Mouse (Mus musculus): ENCODE data around the gene Cmtm7. TPM values are rescaled to one million over a fixed set of nuclear protein-coding genes. Genes with fewer than 3 reads are reported as not detected.

Gene Cmtm7
- polyA plus RNA-seq (2012): 0.53 and 0.61 TPM in 2 replicates

DNA sequence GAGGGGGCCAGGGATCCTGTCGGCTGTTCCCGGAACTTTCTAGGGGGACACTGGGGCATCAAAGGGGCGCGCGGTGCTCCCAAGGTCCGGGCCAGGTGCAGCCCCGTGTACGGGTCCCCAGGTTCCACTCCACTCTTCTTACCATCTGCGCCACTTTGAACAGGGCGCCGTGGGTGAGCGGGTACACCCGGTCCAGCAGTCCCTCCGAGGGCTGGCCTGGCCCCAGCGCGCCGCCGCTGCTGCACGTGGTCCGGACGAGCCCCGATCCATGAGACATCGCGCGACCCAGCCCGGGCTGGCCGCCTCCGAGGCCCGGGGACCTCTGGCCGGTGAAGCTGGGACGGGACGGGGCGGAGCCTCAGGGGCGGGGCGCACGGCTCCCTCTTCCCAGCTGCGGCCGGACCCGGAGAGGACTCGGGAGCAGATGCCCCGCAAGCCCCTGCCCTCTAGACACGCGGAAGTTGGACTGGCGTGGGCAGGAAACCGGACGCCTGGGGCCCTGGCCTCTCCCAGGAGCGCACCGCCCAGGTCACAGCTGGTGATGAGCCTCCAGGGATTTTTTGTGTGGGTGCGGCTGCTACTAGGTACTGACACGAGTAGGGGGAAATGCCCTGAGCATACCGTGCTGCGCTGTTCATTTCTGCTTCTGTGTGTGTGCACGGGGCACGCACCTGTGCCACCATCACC is at the start of gene Cmtm7:
Gene Cmtm7, minus strand, starts transcription at position 331 of the 687 bp plus-strand sequence.
- Histone ChIP-seq H3K9me3 (ENCODE audit: control insufficient read depth, low read length) (no peaks in the 10 kb centered on the region; the same call in 1 of the 2 replicates), H3K4me3 (replicated peaks) (peak within 1 kb of the TSS; percentile 56), H3K4me1 (ENCODE audit: control insufficient read depth) (peaks cover 17% of the 10 kb centered on the region), H3K27me3 (ENCODE audit: control insufficient read depth) (peaks cover 48% of the 10 kb centered on the region), H3K36me3 (ENCODE audit: control insufficient read depth) (no peaks in the 10 kb centered on the region)
- no peak for TF ChIP-seq GATA1 (IDR thresholded peaks at IDR 0.05; ENCODE audit: low read length)
- no peak for TF ChIP-seq TAL1 (IDR thresholded peaks at IDR 0.05; ENCODE audit: low read length)

DNA sequence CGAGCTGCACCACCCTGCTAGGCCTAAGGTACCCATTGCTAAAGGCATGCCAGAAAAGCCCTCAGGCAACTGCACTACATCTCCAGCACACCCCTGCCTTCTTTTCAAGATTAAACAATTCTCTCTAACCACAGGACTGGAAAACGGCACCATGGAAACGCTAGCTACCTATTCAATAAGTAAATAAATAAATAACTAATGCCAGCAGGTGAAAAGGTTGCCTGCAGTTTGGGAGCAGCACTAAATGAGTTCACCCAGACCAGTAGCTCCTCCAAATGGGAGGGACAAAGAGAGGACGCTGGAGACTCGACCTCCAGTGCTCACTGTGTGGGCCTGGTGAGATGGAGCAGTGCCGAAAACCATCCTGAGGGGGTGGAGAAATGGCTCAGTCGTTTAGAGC is 48.7 kb upstream of the Cmtm7 start:
- no peaks in the 10 kb centered on the region for H3K9me3 ChIP-seq (ENCODE audit: control insufficient read depth, low read length)

DNA sequence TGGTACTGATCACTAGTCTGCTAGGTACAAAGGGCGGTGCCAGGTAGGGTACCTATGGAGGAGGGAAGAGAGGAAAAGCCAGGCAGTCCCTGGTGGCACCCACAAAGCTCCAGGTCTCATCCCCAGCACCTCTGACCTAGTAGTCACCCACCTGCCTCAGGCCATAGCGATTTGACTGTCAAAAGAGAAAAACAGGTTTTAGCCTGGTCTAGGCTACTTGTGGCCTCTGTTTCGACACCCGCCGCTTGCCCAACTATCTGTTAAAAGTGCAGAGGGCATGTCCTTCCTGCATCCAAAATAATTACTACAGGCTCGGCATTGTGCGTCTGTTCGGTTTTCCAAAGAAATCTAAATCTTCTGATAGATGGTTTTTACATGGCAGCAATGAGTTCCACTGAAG is 48.0 kb upstream of the Cmtm7 start:
- Histone ChIP-seq H3K4me1 (ENCODE audit: control insufficient read depth) (no peaks in the 10 kb centered on the region), H3K9me3 (ENCODE audit: control insufficient read depth, low read length) (no peaks in the 10 kb centered on the region), H3K27me3 (ENCODE audit: control insufficient read depth) (no peaks in the 10 kb centered on the region), H3K36me3 (ENCODE audit: control insufficient read depth) (no peaks in the 10 kb centered on the region), H3K4me3 (replicated peaks) (no peak overlapping the region)
- TF ChIP-seq GATA1 (IDR thresholded peaks at IDR 0.05; ENCODE audit: low read length): no peak
- TF ChIP-seq TAL1 (IDR thresholded peaks at IDR 0.05; ENCODE audit: low read length): no peak

More for the DNA sequence above, 48.7 kb upstream of the Cmtm7 start:
- no peak for TF ChIP-seq TAL1 (IDR thresholded peaks at IDR 0.05; ENCODE audit: low read length)
- TF ChIP-seq GATA1 (IDR thresholded peaks at IDR 0.05; ENCODE audit: low read length): no peak
- no peaks in the 10 kb centered on the region for H3K36me3 ChIP-seq (ENCODE audit: control insufficient read depth)
- no peaks in the 10 kb centered on the region for H3K27me3 ChIP-seq (ENCODE audit: control insufficient read depth)
- H3K4me3 ChIP-seq (replicated peaks): no peak overlapping the region
- no peaks in the 10 kb centered on the region for H3K4me1 ChIP-seq (ENCODE audit: control insufficient read depth)

DNA sequence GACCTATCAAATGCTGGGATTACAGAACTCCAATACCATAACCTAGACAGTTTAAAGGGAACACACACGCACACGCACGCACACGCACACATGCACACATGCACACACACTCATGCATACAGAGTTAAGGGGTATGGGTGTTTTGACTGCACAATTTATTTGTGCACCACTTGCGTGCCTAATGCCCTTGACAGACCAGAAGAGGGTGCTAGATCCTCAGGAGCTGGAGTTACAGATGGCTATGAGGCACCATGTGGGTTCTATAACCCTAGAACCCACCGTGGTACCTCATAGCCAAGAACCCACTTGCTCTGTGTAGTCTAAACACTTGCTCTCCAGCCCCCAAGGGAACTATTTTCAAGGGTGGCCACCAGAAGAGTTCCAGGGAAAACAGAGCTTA is 46.7 kb upstream of the Cmtm7 start:
- no peaks in the 10 kb centered on the region for H3K4me1 ChIP-seq (ENCODE audit: control insufficient read depth)
- TF ChIP-seq GATA1 (IDR thresholded peaks at IDR 0.05; ENCODE audit: low read length) (no peak), TAL1 (IDR thresholded peaks at IDR 0.05; ENCODE audit: low read length) (no peak)

DNA sequence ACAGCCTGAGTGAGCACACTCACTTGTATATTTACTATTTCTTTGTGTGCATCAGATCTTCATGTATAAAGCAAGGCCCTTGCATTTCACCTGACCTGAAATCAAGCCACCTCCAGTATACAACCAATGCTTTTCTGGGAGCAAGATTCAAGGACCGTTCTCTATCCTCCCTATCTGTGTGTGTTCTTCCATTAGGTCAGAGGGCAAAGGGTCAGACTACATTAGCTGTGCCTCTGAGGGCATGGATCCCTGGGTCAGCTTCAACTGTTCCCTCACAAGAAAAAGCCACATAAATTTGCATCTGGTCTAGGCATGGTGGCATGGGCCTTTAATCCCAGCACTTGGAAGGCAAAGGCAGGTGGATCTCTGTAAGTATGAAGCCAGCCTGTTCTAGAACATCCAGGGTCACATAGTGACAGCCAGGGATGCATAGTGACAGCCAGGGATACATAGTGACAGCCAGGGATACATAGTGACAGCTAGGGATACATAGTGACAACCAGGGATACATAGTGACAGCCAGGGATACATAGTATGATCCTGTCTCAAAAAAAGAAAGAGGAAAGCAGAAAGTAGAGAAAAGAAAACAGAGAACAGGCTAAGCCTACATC is 45.7 kb upstream of the Cmtm7 start:
- no peaks in the 10 kb centered on the region for H3K9me3 ChIP-seq (ENCODE audit: control insufficient read depth, low read length)
- TF ChIP-seq TAL1 (IDR thresholded peaks at IDR 0.05; ENCODE audit: low read length) (no peak), GATA1 (IDR thresholded peaks at IDR 0.05; ENCODE audit: low read length) (no peak)
- no peaks in the 10 kb centered on the region for H3K36me3 ChIP-seq (ENCODE audit: control insufficient read depth)
- no peak overlapping the region for H3K4me3 ChIP-seq (replicated peaks)
- H3K4me1 ChIP-seq (ENCODE audit: control insufficient read depth): no peaks in the 10 kb centered on the region
- H3K27me3 ChIP-seq (ENCODE audit: control insufficient read depth): no peaks in the 10 kb centered on the region

More for the DNA sequence above, 46.7 kb upstream of the Cmtm7 start:
- no peaks in the 10 kb centered on the region for H3K27me3 ChIP-seq (ENCODE audit: control insufficient read depth)
- H3K36me3 ChIP-seq (ENCODE audit: control insufficient read depth): no peaks in the 10 kb centered on the region
- H3K4me3 ChIP-seq (replicated peaks): no peak overlapping the region
- H3K9me3 ChIP-seq (ENCODE audit: control insufficient read depth, low read length): no peaks in the 10 kb centered on the region

DNA sequence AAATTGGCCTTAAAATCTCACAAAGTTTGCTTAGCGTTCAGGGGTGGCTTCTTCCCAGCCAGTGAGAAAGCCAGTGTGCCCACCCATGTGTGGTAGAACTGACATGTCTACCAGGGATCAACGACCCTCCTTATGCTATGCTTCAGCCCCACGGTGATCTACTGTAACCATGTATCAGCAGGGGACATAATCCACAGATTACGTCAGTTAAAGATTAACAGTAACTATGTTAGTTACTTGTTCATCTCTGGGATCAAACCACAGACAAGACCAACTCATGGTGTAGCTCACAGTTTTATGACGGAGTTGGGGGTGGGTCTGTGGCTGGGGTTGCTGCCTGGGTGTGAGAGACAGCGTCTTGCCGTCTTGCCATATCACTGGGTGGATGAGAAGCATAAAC is 42.5 kb upstream of the Cmtm7 start:
- TF ChIP-seq GATA1 (IDR thresholded peaks at IDR 0.05; ENCODE audit: low read length) (no peak), TAL1 (IDR thresholded peaks at IDR 0.05; ENCODE audit: low read length) (no peak)
- Histone ChIP-seq H3K4me1 (ENCODE audit: control insufficient read depth) (no peaks in the 10 kb centered on the region), H3K9me3 (ENCODE audit: control insufficient read depth, low read length) (no peaks in the 10 kb centered on the region), H3K36me3 (ENCODE audit: control insufficient read depth) (no peaks in the 10 kb centered on the region), H3K27me3 (ENCODE audit: control insufficient read depth) (no peaks in the 10 kb centered on the region), H3K4me3 (replicated peaks) (no peak overlapping the region)

DNA sequence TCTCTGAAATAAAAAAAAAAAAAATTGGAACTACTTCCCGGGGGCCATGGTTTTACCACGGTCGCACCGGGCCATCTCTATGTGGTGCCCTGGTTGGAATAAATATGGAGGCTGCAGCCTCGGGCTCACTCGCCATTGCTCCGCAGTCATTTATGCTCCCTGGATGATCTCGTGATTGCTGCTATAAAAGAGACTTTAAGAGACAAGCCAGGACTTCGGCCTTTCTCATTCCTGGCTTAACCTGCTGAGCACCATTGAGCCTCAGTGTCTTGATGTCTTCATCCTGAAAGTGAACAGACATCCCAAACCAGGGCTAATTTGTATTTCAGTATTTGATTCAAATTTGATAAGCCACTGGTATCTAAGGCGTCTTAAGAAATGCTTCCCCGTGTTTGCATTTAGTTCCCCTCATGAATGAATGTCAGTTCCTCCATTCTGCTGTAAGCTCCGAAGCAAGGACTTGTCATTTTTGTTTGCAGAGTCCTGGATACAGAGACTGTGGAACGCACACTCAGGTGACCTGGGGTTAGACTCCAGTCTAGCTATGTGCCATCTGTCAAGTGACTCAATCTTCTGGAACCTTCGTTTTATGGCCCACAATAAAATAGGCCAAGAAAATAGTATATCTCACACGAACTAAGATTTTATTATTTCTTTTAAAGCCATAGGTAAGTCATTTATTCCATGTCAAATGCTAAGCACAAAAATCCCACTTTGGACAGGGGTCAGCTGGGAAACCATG is 40.1 kb upstream of the Cmtm7 start:
- no peaks in the 10 kb centered on the region for H3K9me3 ChIP-seq (ENCODE audit: control insufficient read depth, low read length)
- H3K27me3 ChIP-seq (ENCODE audit: control insufficient read depth): no peaks in the 10 kb centered on the region
- no peaks in the 10 kb centered on the region for H3K36me3 ChIP-seq (ENCODE audit: control insufficient read depth)
- no peak for TF ChIP-seq TAL1 (IDR thresholded peaks at IDR 0.05; ENCODE audit: low read length)
- no peak for TF ChIP-seq GATA1 (IDR thresholded peaks at IDR 0.05; ENCODE audit: low read length)
- no peak overlapping the region for H3K4me3 ChIP-seq (replicated peaks)
- H3K4me1 ChIP-seq (ENCODE audit: control insufficient read depth): no peaks in the 10 kb centered on the region

DNA sequence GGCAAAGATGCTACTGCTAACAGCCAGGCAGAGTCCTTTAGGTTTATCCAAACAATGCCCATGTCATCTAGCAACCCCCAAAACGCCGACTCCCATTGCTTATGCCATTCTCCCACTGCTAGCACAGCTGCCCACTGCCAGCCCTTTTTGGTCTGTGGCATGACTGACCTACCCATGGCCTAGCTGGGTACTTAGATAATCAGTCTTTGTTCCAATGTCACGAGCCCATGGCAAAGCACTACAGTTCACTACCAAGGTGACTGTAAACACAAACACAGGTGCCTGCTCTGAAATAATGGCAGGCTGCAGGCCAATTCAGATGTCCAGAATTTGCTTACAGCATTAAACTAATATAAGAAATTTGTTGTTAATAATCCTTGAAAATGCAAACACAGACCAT is 37.3 kb upstream of the Cmtm7 start:
- TF ChIP-seq GATA1 (IDR thresholded peaks at IDR 0.05; ENCODE audit: low read length) (no peak), TAL1 (IDR thresholded peaks at IDR 0.05; ENCODE audit: low read length) (no peak)
- H3K9me3 ChIP-seq (ENCODE audit: control insufficient read depth, low read length): no peaks in the 10 kb centered on the region
- H3K36me3 ChIP-seq (ENCODE audit: control insufficient read depth): no peaks in the 10 kb centered on the region
- no peaks in the 10 kb centered on the region for H3K4me1 ChIP-seq (ENCODE audit: control insufficient read depth)
- H3K27me3 ChIP-seq (ENCODE audit: control insufficient read depth): no peaks in the 10 kb centered on the region
- no peak overlapping the region for H3K4me3 ChIP-seq (replicated peaks)

DNA sequence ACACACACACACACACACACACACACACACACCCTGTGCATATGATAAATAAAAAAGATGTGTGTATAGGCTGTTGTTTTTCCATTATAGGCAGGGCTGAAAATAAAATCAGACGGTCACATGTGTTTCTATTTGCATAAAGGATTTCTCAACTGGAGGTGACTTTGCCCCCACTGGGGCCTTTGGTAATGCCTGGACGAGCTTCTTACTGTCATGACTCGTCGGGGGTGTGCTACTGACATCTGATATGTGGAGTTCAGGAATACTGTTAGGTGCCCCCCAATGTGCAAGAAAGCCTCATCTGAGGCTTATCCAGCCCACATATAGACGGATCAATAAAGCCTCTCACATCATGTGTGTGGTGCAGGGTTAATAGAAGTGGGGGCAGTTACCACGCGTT is 35.4 kb upstream of the Cmtm7 start:
- TF ChIP-seq GATA1 (IDR thresholded peaks at IDR 0.05; ENCODE audit: low read length) (no peak), TAL1 (IDR thresholded peaks at IDR 0.05; ENCODE audit: low read length) (no peak)
- no peaks in the 10 kb centered on the region for H3K9me3 ChIP-seq (ENCODE audit: control insufficient read depth, low read length)
- no peaks in the 10 kb centered on the region for H3K36me3 ChIP-seq (ENCODE audit: control insufficient read depth)
- H3K4me3 ChIP-seq (replicated peaks): no peak overlapping the region
- H3K27me3 ChIP-seq (ENCODE audit: control insufficient read depth): no peaks in the 10 kb centered on the region
- no peaks in the 10 kb centered on the region for H3K4me1 ChIP-seq (ENCODE audit: control insufficient read depth)
